Mouse (Mus musculus) midbrain, embryonic 14.5 days (tissue): Measurements from ENCODE around the gene Parn. TPM values are rescaled to one million over a fixed set of nuclear protein-coding genes. Genes with fewer than 3 reads are reported as not detected.

Source experiments
- ATAC-seq: fragments of 200-750 bp; cut with Nextera tagmentation; 2 replicates; pipeline ENCODE4 v1.8.0; 2017; ENCODE audit warnings: moderate number of reproducible peaks, moderate library complexity; ENCODE audit not compliant: low FRiP score, low TSS enrichment
- DNase-seq: peaks from one replicate; pipeline ENCODE4 v3.0.0-alpha.2; 2015
- H3K27ac ChIP-seq: fragments of 300-500 bp; sonication (generic); replicated peaks from 2 replicates; pipeline ENCODE4 v1.5.1; 2014; ENCODE audit warnings: mild to moderate bottlenecking, low read depth, low read length, moderate library complexity
- H3K27me3 ChIP-seq: fragments of 300-500 bp; sonication (generic); 2 replicates; pipeline ENCODE4 v1.6.1; 2014; ENCODE audit warnings: low read length, control low read depth, mixed read lengths; ENCODE audit not compliant: control insufficient read depth, insufficient read depth
- H3K36me3 ChIP-seq: fragments of 300-500 bp; sonication (generic); 2 replicates; pipeline ENCODE4 v1.6.1; 2014; ENCODE audit warnings: low read length, control low read depth; ENCODE audit not compliant: control insufficient read depth, insufficient read depth
- H3K4me1 ChIP-seq: fragments of 300-500 bp; sonication (generic); 2 replicates; pipeline ENCODE4 v1.6.1; 2014; ENCODE audit warnings: mild to moderate bottlenecking, antibody characterized with exemption, low read length, control low read depth; ENCODE audit not compliant: control insufficient read depth, insufficient read depth
- H3K4me2 ChIP-seq: fragments of 300-500 bp; sonication (generic); 2 replicates; pipeline ENCODE4 v1.6.1; 2014; ENCODE audit warnings: mild to moderate bottlenecking, low read length, moderate library complexity
- H3K4me3 ChIP-seq: fragments of 300-500 bp; sonication (generic); replicated peaks from 2 replicates; pipeline ENCODE4 v1.5.1; 2014; ENCODE audit warnings: low read depth, low read length
- H3K9ac ChIP-seq: fragments of 300-500 bp; sonication (generic); replicated peaks from 2 replicates; pipeline ENCODE4 v1.6.1; 2014; ENCODE audit warnings: mild to moderate bottlenecking, low read length, moderate library complexity
- H3K9me3 ChIP-seq: fragments of 300-500 bp; sonication (generic); 2 replicates; pipeline ENCODE4 v1.6.1; 2016; ENCODE audit warnings: low read length, control low read depth, mixed read lengths; ENCODE audit not compliant: control insufficient read depth
- WGBS: fragments of 180-500 bp; shearing (Covaris S2); extraction: QIAGEN DNeasy Blood & Tissue Kit; methylation state at CpG from one replicate; pipeline ENCODE4 v1.1.7; 2014; 5-methylcytosine and 5-hydroxymethylcytosine counted together
- polyA plus RNA-seq: library from polyadenylated mRNA; unstranded; fragments of >200 nt; fragmentation: Nextera tagmentation; extraction: Ambion mirVana; gene quantifications from 2 replicates; pipeline ENCODE4 v1.2.1, GENCODE M21; 2014

Gene Parn
- polyA plus RNA-seq, 1 experiment from 2014 or later = 32.9 TPM

GRCm38 (mm10) chr16:13612571-13612970 is 55.4 kb downstream of the Parn start:
- WGBS = 93% methylated on average over 5 of the region's 5 CpGs
- no peaks in the 10 kb centered on the region for H3K9me3 ChIP-seq
- DNase-seq = no peak
- no peaks in the 10 kb centered on the region for H3K4me1 ChIP-seq
- H3K27me3 ChIP-seq = no peaks in the 10 kb centered on the region
- no peak for ATAC-seq
- no peak overlapping the region for H3K9ac ChIP-seq
- no peak overlapping the region for H3K4me3 ChIP-seq
- no peak overlapping the region for H3K27ac ChIP-seq
- peaks cover 8% of the 10 kb centered on the region; the same call in 1 of the 2 replicates for H3K36me3 ChIP-seq
- no peak overlapping the region for H3K4me2 ChIP-seq

GRCm38 (mm10) chr16:13612058-13612457 is 55.9 kb downstream of the Parn start:
- no peak overlapping the region for H3K4me3 ChIP-seq
- peak; percentile 18 for DNase-seq
- H3K4me1 ChIP-seq = no peaks in the 10 kb centered on the region
- 91% methylated on average over 6 of the region's 6 CpGs for WGBS
- peaks cover 8% of the 10 kb centered on the region; the same call in 1 of the 2 replicates for H3K36me3 ChIP-seq
- H3K9ac ChIP-seq = no peak overlapping the region
- H3K27ac ChIP-seq = no peak overlapping the region
- no peaks in the 10 kb centered on the region for H3K9me3 ChIP-seq
- no peaks in the 10 kb centered on the region for H3K27me3 ChIP-seq
- ATAC-seq = no peak
- H3K4me2 ChIP-seq = no peak overlapping the region

- Histone ChIP-seq H3K27ac (no peak overlapping the region), H3K27me3 (no peaks in the 10 kb centered on the region), H3K4me3 (no peak overlapping the region), H3K9me3 (no peaks in the 10 kb centered on the region), H3K9ac (no peak overlapping the region), H3K4me1 (no peaks in the 10 kb centered on the region), H3K4me2 (no peak overlapping the region), H3K36me3 (peaks cover 10% of the 10 kb centered on the region; the same call in 1 of the 2 replicates)
- DNase-seq (no peak), ATAC-seq (no peak)
These were observed 56.6 kb downstream of the Parn start for GRCm38 (mm10) chr16:13611399-13611798.

DNA sequence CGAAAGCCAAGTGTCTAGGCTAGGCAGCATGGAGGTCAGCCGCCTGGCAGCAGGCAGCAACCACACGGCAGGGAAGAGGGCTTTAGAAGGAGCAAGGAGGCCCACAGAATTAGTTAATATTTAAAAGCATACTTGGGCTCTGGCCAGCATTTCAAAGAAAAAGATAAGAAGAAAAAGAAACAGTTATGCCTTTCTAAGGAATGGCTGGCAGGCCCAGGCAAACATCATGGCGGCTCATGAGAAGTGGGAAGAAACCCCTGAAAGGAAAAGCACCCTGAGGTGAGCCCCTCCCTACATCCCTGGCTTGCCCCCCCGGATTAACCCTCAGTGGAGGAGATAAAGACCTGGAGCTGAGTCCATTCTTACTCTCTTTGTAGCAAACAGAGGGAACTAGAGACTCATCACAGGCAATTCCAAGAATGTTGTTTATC is 57.0 kb downstream of the Parn start:
- ATAC-seq = no peak
- 73% methylated on average over 5 of the region's 5 CpGs for WGBS

GRCm38 (mm10) chr16:13608705-13609085 is 59.3 kb downstream of the Parn start:
- H3K36me3 ChIP-seq = peaks cover 20% of the 10 kb centered on the region
- H3K27me3 ChIP-seq = no peaks in the 10 kb centered on the region
- no peak overlapping the region for H3K4me3 ChIP-seq
- H3K27ac ChIP-seq = no peak overlapping the region
- DNase-seq (no peak), ATAC-seq (no peak)
- H3K9me3 ChIP-seq = no peaks in the 10 kb centered on the region
- H3K9ac ChIP-seq = no peak overlapping the region
- WGBS = 92% methylated on average over 1 of the region's 1 CpGs
- no peak overlapping the region for H3K4me2 ChIP-seq
- H3K4me1 ChIP-seq = no peaks in the 10 kb centered on the region

More for the DNA sequence above, 57.0 kb downstream of the Parn start:
- H3K4me3 ChIP-seq = no peak overlapping the region
- no peak overlapping the region for H3K27ac ChIP-seq
- H3K9ac ChIP-seq = no peak overlapping the region
- no peaks in the 10 kb centered on the region for H3K4me1 ChIP-seq
- H3K9me3 ChIP-seq = no peaks in the 10 kb centered on the region
- no peak overlapping the region for H3K4me2 ChIP-seq
- no peak for DNase-seq
- no peaks in the 10 kb centered on the region for H3K27me3 ChIP-seq
- peaks cover 14% of the 10 kb centered on the region; the same call in 1 of the 2 replicates for H3K36me3 ChIP-seq

DNA sequence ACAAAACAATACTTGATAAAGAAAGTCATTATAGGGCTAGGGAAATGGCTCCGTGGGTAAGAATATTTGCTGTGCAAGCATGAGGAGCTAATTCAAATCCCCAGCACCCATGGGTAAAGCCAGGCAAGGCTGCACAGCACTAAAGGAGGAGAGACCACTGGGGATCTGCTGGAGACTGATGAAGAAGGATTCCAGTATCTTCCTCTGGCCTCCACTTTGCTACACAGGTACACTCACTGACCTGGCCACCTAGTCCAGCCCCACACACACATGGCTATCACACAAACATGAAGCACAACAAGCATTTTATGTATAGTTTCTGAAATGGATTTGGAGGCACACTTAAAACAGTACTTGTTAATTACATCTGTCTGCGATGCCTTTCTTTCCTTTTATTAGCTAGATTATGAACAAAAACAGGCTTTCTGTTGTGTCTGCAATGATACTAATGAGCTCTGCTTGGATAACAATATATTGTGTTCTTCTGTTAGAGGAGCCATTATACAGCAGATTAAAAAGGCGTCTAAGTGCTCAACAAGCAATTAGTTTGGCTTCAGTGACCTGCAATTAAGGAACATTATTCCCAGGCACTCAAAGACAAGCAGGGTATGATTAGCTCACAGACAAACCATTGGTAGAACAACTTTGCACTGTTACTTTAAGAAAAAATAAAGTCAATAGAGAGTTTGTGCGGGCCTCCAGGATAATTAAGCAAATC is 59.8 kb downstream of the Parn start:
- Histone ChIP-seq H3K9ac (no peak overlapping the region), H3K27ac (no peak overlapping the region), H3K9me3 (no peaks in the 10 kb centered on the region), H3K4me2 (no peak overlapping the region), H3K27me3 (no peaks in the 10 kb centered on the region), H3K36me3 (peaks cover 20% of the 10 kb centered on the region), H3K4me1 (no peaks in the 10 kb centered on the region), H3K4me3 (no peak overlapping the region)
- DNase-seq = no peak
- 81% methylated on average over 4 of the region's 4 CpGs for WGBS
- ATAC-seq = no peak

DNA sequence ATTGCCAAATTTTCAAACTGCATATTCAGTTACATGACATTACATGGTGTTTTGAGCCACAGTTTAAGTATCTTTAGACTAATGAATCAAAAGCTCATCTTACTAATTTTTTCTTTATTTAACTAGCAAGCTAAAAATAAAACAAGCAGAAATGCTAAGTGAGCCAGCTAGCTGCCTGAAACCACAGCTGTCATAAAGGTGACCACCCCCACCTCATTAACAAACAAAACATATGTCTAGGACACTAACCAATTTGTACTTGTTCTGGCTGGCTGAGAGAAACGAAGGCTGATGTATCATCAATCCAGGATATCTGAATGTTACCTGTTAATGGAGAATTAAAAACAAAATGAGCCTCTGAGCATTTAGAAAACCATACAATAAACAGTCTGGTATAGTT is 65.2 kb downstream of the Parn start:
- no peaks in the 10 kb centered on the region for H3K27me3 ChIP-seq
- H3K4me1 ChIP-seq = no peaks in the 10 kb centered on the region
- DNase-seq = no peak
- no peak overlapping the region for H3K4me2 ChIP-seq
- no peak overlapping the region for H3K4me3 ChIP-seq
- H3K9me3 ChIP-seq = no peaks in the 10 kb centered on the region; the same call in 1 of the 2 replicates
- peaks cover 25% of the 10 kb centered on the region for H3K36me3 ChIP-seq
- H3K27ac ChIP-seq = no peak overlapping the region
- no peak overlapping the region for H3K9ac ChIP-seq
- WGBS = 92% methylated on average over 1 of the region's 1 CpGs
- no peak for ATAC-seq

DNA sequence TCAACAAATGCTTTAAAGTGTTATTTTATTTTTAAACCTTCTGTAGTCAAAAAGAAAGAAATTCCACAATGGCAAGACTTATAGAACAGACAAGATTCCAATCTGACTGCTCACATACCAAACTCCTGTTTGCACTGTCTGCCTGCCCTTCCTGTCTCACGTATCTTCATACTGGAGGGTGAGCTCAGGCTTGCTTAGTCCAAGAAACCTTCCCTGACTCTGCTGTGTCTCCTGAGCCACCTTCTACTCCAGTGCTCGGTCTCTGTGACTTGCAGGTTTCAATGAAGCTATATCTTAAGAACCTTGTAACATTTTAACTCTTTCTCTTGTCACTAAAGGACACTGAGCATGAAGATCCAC is 78.9 kb downstream of the Parn start:
- DNase-seq = no peak
- H3K9ac ChIP-seq = no peak overlapping the region
- 82% methylated on average over 2 of the region's 2 CpGs for WGBS
- H3K9me3 ChIP-seq = no peaks in the 10 kb centered on the region
- no peaks in the 10 kb centered on the region for H3K27me3 ChIP-seq
- no peak overlapping the region for H3K27ac ChIP-seq
- H3K4me1 ChIP-seq = no peaks in the 10 kb centered on the region
- H3K4me2 ChIP-seq = no peak overlapping the region
- H3K36me3 ChIP-seq = peaks cover 10% of the 10 kb centered on the region
- no peak for ATAC-seq
- no peak overlapping the region for H3K4me3 ChIP-seq
